Mouse (Mus musculus): Measurements from ENCODE around the gene Fau. TPM values are rescaled to one million over a fixed set of nuclear protein-coding genes. Genes with fewer than 3 reads are reported as not detected.
A peak's percentile ranks its signal among the peaks of the same experiment; 100 is the strongest.
"Not testable (repeated sequence)": the region's sequence is repeated elsewhere in the genome, so short reads cannot be mapped to it uniquely, and the experiment has no call there.

Fau gene
- total RNA-seq (2021): 100 to 1,000 TPM; 738 to 768 TPM

- intact Hi-C loops (cut with DNase I): no loop called here
- DNase-seq: peak; percentile 99
These were observed at the start of gene Fau, which contains the start of gene Mrpl49 for GRCm38 (mm10) chr19:6057313-6058096. Gene Fau, plus strand, starts transcription at chr19:6057844. Gene Mrpl49, minus strand, starts transcription at chr19:6057785.

GRCm38 (mm10) chr19:6009137-6009536 lies 48.5 kb upstream of the Fau start:
- intact Hi-C loops (cut with DNase I): no loop called here
- no peak for DNase-seq

DNA sequence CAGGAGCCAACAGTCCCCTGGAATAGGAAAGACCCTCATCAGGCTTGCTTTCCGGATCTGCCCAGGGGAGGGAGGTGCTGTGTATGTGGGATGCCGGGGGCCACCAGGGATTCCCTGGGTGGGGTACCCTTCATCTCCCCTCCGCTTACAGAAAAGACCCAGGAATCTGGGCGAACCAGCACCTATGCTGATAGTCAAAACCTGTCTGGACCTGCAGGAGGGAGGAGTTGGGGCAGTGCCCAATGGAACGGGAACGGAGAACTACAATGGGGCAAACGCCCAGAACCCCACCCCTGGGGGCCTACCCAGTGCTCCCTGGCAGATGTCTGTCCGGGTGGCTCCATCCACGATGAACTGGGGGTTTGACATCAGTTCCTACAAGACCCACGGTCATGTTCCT lies 44.0 kb upstream of the Fau start:
- intact Hi-C loops (cut with DNase I): loop anchor here (10.0 kb wide), 1 partner anchor 229 kb away; no protein-coding TSS in a partner anchor
- DNase-seq: no peak

GRCm38 (mm10) chr19:6014991-6015510 lies 42.6 kb upstream of the Fau start:
- DNase-seq: peak in 1 of 2 experiments; percentile 57
- intact Hi-C loops (cut with DNase I): loop anchor here (10.0 kb wide), 1 partner anchor 230 kb away; no protein-coding TSS in a partner anchor

GRCm38 (mm10) chr19:6015511-6016315 lies 41.9 kb upstream of the Fau start, which contains the start of gene Capn1:
Gene Capn1, minus strand, starts transcription at chr19:6015897.
- intact Hi-C loops (cut with DNase I): loop anchor here (2.0 to 10.0 kb wide), 2 partner anchors 95 to 231 kb away; no protein-coding TSS in a partner anchor
- peak; percentile 83 to 86 for DNase-seq

DNA sequence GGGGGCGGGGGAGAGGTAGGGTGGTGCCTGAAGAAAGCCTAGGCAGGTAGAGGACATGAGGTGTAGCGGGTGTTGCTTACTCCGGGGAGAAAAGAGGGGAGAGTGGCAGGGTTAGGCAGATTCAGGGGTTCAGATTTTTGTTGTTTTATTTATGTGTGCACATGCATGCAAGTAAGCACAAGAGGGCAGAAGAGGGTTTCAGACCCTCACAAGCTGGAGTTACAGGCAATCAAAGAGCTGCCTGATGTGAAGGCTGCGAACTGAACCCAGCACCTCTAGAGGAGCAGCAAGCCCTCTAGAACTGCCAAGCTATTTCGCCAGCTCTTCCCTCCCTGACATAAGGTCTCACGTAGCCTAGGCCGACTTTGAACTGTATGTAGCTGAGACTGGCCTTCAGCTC lies 41.1 kb upstream of the Fau start:
- peak; percentile 9 to 17 for DNase-seq
- intact Hi-C loops (cut with DNase I): loop anchor here (2.0 to 10.0 kb wide), 2 partner anchors 96 to 232 kb away; no protein-coding TSS in a partner anchor

GRCm38 (mm10) chr19:6018142-6019089 lies 39.2 kb upstream of the Fau start:
- DNase-seq: peak; percentile 83 to 94
- intact Hi-C loops (cut with DNase I): loop anchor here (1.0 to 10.0 kb wide), 2 partner anchors 53 to 234 kb away; no protein-coding TSS in a partner anchor

- intact Hi-C loops (cut with DNase I): no loop called here
- no peak for DNase-seq
These were observed 37.4 kb upstream of the Fau start for GRCm38 (mm10) chr19:6020276-6020675.

- intact Hi-C loops (cut with DNase I): no loop called here
- DNase-seq: no peak
These were observed 34.6 kb upstream of the Fau start for GRCm38 (mm10) chr19:6023059-6023458.

GRCm38 (mm10) chr19:6023930-6024329 lies 33.7 kb upstream of the Fau start:
- intact Hi-C loops (cut with DNase I): no loop called here
- DNase-seq: no peak

DNA sequence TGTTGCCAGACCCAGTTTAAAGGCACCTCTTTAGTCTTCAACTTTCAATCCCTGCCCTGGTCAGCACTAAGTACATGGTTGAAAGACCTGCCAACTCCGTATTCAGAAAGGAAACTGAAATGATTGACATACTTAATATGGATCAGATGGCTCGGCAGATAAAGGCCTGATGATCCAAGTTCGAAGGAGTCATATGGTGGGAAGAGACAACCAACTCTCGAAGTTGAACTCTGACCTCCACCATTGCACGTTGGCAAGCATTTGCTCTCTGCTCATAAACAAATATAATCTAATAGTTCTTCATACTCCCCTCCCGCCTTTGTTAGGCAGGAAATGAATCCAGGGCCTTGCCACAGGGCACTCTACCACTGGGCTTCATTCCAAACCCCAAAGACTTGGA lies 28.7 kb upstream of the Fau start:
- intact Hi-C loops (cut with DNase I): no loop called here
- DNase-seq: no peak

DNA sequence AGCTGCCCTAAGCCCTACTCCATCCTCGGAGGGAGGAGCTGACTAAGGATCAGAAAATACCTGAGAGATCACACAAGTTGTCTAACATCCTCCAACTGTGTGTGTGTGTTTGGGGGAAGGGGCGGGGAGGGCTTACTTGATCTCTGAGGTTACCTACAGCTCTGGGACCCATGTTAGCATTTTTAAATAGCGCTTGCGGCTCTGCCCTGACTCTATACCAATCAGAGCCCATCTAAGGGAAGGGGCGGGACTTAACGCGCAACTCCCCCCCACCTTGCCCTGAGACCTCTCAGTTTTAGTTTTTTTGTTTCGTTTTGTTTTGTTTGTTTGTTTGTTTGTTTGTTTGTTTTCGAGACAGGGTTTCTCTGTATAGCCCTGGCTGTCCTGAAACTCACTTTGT lies 28.2 kb upstream of the Fau start:
- DNase-seq: no peak
- intact Hi-C loops (cut with DNase I): no loop called here

- intact Hi-C loops (cut with DNase I): no loop called here
- DNase-seq: no peak
These were observed 26.9 kb upstream of the Fau start for GRCm38 (mm10) chr19:6030520-6031280.

DNA sequence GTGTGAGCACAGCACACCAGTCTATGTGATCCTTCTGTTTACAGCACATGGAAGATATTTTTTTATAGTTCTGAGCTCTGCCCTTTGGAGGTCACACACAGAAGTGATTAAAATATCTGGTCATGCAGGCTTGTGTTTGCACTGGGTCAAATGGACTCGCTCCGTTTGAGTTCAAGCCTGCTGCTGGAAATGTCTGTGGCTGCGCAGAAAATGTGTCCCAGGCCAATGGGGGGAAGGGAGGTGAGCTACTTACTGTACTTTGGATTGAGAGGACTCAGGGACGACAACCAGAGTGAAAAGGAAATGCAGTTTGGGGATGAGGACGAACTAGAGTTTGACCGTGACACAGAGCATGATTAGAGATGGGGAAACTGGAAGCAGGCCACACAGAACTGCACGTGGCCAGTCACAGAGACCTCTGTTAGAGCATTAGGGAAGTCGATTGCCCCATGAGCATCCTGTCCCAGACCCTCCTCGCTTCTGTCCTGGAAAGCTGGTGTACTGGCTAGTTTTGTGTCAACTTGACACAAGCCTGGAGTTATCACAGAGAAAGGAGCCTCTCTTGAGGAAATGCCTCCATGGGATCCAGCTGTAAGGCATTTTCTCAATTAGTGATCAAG lies 21.6 kb upstream of the Fau start:
- DNase-seq: no peak
- intact Hi-C loops (cut with DNase I): no loop called here

DNA sequence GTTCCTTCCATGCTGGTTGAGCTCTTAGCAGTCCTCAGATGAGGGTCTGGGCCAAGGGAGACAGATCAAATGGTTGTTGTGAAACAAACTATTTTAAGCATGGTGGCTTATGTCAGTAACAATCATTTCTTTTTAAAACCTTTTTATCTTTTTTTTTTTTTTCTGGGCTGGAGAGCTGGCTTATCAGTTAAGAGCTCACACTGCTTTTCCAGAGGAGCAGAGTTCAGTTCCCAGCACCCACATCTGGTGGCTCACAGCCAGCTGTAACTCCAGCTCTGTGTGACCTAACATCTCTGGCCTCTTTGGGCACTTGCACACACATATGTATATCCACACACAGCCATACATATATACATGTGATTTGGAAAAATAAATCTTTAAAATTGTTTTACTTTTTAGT lies 19.9 kb upstream of the Fau start:
- DNase-seq: no peak
- intact Hi-C loops (cut with DNase I): no loop called here

- no peak for DNase-seq
- intact Hi-C loops (cut with DNase I): no loop called here
These were observed 19.3 kb upstream of the Fau start for GRCm38 (mm10) chr19:6038326-6038725.

DNA sequence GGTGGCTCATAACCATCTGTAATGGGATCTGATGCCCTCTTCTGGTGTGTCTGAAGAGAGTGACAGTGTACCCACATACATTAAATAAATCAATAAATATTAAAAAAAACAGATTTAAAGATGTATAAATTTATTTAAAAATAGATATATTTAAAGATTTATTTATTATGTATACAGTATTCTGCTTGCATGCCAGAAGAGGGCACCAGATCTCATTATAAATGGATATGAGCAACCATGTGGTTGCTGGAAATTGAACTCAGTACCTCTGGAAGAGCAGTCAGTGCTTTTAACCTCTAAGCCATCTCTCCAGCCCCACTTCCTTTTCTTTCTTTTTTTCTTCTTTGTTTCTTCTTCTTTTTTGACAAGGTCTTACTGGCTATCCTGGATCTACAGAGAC lies 17.6 kb upstream of the Fau start:
- DNase-seq: no peak
- intact Hi-C loops (cut with DNase I): no loop called here

GRCm38 (mm10) chr19:6042293-6042692 lies 15.4 kb upstream of the Fau start:
- intact Hi-C loops (cut with DNase I): no loop called here
- DNase-seq: no peak

DNA sequence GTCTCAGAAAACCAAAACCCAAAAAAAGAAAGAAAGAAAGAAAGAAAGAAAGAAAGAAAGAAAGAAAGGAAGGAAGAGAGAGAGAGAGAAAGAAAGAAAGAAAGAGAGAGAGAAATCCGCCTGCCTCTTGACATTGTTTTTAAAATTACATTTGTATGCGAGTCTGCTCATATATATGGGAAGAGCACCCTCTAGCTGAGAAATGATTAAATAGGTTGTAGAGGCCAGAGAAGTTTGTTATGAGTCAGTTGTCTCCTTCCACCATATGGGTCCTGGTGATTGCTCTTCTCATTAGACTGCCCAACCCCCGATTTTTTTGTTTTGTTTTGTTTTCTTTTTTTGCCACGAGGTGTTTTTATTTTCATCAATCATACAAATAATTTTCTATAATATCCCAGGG lies 13.5 kb upstream of the Fau start:
- DNase-seq: not testable (repeated sequence)
- intact Hi-C loops (cut with DNase I): loop anchor here (1.0 kb wide), 1 partner anchor 79 kb away; no protein-coding TSS in a partner anchor
